Mouse (Mus musculus) frontal cortex, postnatal 36 days (tissue): Measurements from ENCODE around the gene Gm10840.

ENCODE experiments used
- DNase-seq, 2 experiments: peaks; one replicate each; pipeline ENCODE4 v3.0.0; 2022; ENCODE audit warnings: low spot score in 2 of 2

Gm10840 gene

DNA sequence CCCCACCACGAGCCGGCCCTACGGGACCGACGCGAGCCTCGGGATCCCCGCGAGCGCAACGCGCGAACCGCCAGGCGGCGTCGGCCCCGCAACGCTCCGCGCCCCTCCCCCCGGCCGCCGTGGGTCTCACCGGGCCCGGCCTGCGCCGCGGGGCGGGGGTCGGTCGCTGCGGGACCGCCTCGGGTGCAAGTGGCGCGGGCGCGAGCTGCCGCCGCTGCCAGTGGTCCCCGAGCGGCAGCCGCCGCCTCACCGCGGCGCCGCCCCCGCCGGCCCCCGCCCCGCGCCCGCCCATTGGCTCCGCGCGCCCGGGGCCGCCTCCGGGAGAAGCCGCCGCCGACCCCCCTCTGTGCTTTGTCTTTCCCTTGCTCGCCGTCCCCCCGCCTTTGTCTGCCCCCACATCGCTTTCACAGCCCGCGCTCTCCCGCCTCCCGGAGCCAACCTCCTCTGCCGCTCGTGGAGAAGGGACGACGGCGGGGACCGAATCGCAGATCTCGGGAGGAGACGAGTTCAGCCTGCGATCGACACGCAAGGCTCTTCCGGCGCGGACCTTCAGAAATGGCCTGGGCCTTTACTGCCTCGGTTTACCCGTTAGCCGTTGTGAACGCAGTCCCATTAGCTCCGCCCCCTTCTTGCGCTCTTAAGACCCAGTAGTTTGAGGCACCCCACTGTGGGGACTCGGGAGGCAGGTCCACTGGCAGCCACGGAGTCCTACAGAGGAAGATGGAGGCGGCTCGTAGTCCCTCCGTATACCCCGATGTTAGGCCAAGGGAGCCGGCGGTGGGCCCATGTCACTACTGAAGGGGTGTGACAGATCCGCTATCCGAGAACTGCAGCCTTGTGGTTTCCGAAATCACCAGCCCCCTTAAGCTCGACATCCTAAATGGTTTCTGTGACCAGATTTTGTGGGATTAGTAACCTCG, 469 bp upstream of the Gm10840 start:
- DNase-seq: peak; percentile 79 to 82

- no peak for DNase-seq
Observed at GRCm38 (mm10) chr11:106162237-106162636, 1.6 kb downstream of the Gm10840 start.

- DNase-seq: no peak
Observed at GRCm38 (mm10) chr11:106163546-106163945, 2.9 kb downstream of the Gm10840 start.

GRCm38 (mm10) chr11:106164601-106165180, 4.0 kb downstream of the Gm10840 start:
- no peak for DNase-seq

DNA sequence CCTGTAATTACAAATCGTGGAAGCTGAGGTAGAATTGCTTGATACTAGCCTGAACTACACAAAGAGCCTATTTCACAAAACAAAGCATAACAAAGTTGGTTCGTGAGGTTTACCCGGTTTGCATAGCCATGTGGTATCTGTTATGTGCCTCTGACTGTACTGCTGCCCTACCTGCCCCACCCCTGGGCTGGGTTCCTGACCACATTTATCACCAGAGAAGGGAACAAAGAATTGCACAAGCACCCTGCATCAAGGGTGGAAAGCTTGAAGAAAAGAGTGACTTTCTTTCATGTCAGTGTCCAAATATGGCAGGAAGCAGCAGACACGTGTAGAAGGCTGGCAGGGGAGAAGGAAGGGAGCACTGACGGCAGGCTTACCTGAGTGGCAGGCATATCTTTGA, 6.8 kb downstream of the Gm10840 start:
- no peak for DNase-seq

DNA sequence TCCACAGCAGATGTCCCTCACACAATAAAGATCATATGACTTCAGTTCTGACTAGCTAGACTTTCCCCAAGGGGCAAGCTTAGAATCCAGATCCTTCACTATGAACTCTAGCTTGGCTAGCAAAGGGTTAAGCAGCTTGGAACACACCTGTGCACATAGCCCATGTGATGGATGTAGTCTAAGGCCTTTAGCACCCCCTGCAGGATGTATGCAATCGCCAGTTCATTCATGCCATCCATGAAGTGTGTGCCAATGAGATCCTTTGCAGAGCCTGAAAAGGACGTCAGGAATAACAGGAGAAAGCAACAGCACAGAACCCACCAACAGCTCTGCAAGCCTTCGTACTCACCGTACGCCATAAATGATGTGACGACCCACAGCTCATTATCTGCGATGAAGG, 10.2 kb downstream of the Gm10840 start:
- no peak for DNase-seq

DNA sequence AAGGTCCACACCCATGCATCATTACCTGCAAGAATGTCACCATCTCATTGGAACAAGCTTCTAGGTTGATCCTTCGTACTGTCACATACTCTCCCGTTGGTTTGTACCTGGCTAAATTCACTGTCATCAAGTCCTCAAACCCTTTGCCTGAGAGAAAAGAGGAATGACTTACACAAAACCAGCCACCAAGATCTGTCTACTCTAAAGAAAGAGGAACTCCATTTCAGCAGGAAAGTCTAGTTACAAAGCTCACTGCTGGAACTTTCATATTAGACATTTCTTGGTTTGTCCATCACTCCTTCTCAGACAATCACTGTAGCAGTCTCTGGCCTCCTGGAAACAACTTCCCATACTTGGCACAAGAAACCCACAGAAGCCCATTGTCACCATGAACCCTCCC, 12.6 kb downstream of the Gm10840 start:
- no peak for DNase-seq

DNA sequence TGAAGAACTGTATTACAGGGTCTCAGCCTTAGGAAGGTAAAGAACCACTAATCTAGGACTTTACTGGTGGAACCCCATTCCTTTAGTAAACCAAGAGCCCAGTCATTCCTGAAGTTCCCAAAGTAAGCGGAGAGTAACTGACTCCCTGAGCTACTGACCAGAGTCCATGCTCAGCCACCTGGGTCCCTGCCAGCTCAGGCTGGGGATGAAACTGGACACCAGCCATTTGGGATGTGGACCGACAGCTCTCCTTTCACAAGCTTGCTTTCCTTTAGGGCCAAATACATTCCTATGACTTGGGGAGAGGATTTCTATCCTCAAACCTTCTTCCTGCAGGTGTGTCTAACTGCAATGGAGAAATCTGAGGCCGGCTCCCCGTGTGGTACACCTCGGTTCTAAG, 13.7 kb downstream of the Gm10840 start:
- no peak for DNase-seq

DNA sequence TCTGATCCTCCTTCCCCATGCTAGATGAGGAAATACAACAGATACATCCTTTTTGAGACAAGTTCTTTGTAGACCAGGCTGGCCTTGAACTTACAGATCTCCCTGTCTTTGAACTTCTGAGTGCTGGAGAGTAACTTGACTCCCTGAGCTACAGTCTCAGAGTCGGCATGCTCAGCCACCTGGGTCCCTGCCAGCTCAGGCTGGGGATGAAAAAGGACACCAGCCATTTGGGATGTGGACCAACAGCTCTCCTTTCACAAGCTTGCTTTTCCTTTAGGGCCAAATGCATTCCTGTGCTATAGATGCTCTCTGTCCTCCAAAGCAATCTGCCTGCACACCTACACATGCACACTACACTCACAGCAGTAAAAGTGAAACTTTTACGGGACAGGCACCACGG, 14.4 kb downstream of the Gm10840 start:
- no peak for DNase-seq

- DNase-seq: no peak
Observed at GRCm38 (mm10) chr11:106176372-106176771, 15.7 kb downstream of the Gm10840 start.

DNA sequence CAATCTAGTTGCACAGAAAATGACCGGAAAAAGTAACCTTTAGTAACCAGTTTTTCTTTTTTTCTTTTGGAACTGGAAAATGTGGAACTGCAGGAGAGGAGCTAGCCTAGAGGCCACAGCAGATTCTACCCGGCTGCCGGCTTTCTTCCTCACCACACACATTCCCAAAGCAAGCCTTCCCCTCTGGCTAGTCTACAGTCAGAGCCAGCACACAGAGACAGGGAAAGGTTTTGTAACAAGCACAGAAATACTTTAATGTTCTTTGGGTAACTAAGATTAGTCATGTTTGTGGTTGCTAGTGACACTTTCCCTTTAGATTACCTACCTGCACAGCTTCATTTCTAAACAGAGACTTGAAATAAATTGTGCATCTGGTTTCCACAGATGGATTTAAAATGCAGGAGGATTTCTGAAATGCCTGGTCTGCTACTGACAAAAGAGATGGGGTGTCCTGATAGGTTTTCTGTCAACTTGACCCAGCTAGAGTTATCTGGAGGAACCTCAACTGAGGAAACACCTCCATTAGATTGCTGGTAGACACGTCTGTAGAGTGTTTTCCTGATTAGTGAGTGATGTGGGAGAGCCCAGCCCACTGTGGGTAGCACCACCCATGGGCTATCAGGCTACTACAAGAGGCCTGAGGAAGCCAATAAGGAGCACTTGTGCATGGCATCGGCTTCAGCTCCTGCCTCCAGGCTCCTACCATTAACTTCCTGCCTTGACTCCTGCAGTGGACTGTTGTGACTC, 17.6 kb downstream of the Gm10840 start:
- no peak for DNase-seq

DNA sequence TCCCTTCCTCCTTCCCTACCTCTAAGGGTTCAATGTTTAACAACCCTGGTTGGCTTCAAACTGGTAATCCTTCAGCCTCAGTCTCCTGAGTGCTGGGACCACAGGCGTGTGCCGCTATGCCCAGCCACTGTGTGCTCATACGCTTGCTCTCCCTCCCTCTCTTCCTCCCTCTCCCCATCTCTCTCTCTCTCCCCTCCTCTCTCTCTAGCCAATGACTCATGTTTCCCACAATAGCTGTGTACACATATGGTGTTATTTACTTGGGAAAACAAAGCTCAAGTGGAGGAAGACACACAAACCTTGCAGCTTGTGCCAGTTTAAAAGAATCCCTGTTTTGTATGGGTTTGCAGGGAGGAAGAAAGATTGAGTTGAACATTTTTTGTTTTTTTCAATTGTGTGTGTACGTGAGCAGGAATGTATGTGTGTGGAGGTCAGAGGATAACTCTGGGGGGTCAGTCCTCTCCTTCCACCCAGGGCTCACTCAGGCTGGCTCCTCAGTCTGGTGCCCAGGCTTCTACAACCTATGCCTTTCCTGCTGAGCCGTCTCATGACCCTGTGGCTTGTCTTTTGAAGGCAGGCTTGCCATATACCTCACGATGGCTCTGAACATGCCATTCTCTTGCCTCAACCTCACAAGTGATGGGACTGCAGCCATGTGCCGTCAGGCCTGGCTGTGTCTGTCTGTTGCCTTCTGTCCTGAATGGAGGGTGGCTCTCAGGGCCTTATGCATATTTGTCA, 19.2 kb downstream of the Gm10840 start:
- DNase-seq: peak; percentile 37 to 54

- DNase-seq: no peak
Observed at GRCm38 (mm10) chr11:106180449-106180801, 19.8 kb downstream of the Gm10840 start.

- DNase-seq: no peak
Observed at GRCm38 (mm10) chr11:106187326-106187725, 26.7 kb downstream of the Gm10840 start.

- DNase-seq: no peak
Observed at GRCm38 (mm10) chr11:106191716-106192115, 31.1 kb downstream of the Gm10840 start.

DNA sequence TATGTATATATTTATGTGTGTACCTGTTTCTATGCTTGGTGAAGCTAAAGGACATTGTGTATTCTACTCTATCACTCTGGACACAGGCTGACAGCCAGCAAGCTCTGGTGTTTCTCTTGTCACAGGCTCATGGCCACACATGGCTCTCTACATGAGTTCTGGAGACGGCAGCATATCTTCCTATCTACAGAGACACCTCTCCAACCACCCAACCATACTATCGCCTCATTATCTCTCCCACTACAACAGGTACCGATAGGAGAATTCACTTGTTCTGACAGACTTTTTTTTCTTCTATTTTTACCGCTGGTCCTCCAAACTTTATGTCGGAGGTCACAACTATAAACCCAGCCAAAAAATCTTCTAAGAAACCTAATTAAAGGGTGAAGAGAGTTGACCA, 31.6 kb downstream of the Gm10840 start:
- DNase-seq: no peak

- DNase-seq: no peak
Observed at GRCm38 (mm10) chr11:106192657-106193370, 32.2 kb downstream of the Gm10840 start.

GRCm38 (mm10) chr11:106193371-106194154, 32.9 kb downstream of the Gm10840 start:
- peak; percentile 94 to 98 for DNase-seq

DNA sequence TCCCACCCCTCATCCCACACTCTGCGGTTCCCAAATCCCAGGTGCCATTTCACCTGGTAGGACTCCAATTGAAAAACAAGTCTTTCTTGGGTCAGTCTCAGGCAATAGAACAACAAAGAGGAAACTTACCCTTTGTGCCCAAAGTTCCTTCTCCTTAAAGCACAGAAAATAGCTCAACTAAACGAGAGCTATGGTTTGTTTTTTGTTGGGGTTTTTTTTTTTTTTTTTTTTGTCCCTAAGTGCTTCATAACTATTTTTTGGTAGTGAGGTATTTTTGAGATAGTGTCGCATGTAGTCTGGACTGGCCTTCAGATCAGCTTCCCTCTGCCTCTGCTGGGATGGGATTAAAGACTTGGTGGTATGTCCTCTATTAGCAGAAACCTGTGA, 33.5 kb downstream of the Gm10840 start:
- DNase-seq: no peak

GRCm38 (mm10) chr11:106194891-106195290, 34.2 kb downstream of the Gm10840 start:
- DNase-seq: no peak

DNA sequence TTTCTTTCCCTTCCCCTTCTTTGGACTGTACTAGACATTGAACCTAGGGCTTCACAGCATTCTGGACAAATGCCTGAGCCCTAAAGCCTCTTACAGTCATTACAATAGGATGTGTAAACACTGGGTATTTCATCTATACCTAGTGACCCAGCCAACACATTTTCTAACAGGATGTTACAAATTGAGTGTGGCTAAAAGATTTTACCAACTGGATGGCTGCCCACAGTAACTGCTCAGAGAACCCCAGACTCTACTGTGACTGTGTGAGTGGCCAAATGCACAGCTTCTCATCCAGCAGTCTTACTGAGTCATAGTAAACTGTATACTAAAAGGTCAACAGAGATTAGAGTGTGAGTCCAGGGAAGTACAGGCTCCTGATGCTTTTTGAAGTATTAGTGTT, 34.7 kb downstream of the Gm10840 start:
- no peak for DNase-seq
